Mouse (Mus musculus): ENCODE results near the gene Psmd6. TPM values are rescaled to one million over a fixed set of nuclear protein-coding genes. Genes with fewer than 3 reads are reported as not detected.

The Psmd6 gene
- polyA plus RNA-seq, 1 experiment = 102 TPM

DNA sequence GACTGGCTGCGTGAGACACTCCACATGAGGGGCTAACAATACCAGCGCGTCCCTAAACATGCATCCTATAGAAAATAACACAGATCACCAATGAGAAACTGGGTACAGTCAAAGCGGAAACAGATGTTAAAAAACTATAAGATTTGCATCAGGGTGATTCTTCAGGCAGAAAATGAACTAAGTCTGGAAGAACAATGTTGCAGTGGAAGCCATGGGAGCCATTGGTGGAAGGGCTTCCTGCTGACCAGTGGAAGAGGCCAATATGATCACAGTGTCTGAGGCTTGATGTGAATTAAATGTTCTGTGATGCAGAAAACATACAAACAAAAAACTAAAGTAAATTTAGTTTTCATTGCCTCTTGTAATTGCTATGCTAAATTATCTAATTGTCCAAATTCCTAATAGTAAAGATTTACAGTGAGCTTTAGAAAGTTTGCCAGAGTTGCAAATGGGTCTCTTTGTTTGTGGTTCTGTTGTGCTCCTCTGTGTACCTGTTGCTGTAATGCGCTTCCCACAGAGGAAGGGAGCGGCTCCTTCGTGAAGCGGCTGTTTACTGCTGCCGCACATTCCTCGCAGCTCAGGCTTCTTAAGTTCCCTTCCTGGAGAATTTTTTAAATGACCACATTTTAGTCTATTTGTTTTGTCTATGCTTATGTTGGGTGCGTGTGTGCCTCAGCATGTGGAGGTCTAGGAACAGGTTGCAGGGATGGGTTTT is 58.1 kb downstream of the Psmd6 start:
- DNase-seq = no peak
- no peak overlapping the region for H3K27ac ChIP-seq (ENCODE audit: insufficient read depth, low read length)
- TF ChIP-seq CTCF (IDR thresholded peaks at IDR 0.05; ENCODE audit: borderline replicate concordance, insufficient read depth, low read depth, low read length) (no peak), POLR2A (IDR thresholded peaks at IDR 0.05; ENCODE audit: borderline replicate concordance, insufficient read depth, low read length) (no peak)
- no peaks in the 10 kb centered on the region for H3K27me3 ChIP-seq (ENCODE audit: control insufficient read depth, insufficient read depth, low read length)
- no peak overlapping the region for H3K4me3 ChIP-seq (replicated peaks; ENCODE audit: insufficient read depth, low read depth, low read length)
- WGBS = 94% methylated on average over 11 of the region's 11 CpGs
- H3K4me1 ChIP-seq (ENCODE audit: control insufficient read depth, insufficient read depth, low read length) = no peaks in the 10 kb centered on the region

Other genes starting within 250 kb of the Psmd6 start
- not detected in 2 replicates for gene Gm281, start 206.5 kb downstream of the Psmd6 start, polyA plus RNA-seq (2012; rRNA removed)
- 24.0 and 24.9 TPM in 2 replicates for gene Atxn7, start 159.5 kb downstream of the Psmd6 start, polyA plus RNA-seq (2012; rRNA removed)
- 109 and 116 TPM in 2 replicates for gene Thoc7, start 159.1 kb downstream of the Psmd6 start, polyA plus RNA-seq (2012; rRNA removed)
- gene Olfr720, start 65.9 kb upstream of the Psmd6 start, polyA plus RNA-seq (2012; rRNA removed) = not detected in 2 replicates
- gene Olfr31, start 201.8 kb upstream of the Psmd6 start, polyA plus RNA-seq (2012; rRNA removed) = 0.26 and 0.73 TPM in 2 replicates
- 4.2 and 6.2 TPM in 2 replicates for gene Il3ra, start 225.3 kb upstream of the Psmd6 start, polyA plus RNA-seq (2012; rRNA removed)

Data from cerebellum, adult 2 months (tissue).